Mouse (Mus musculus) limb, embryonic 15.5 days (tissue): ENCODE results near the gene Phf2. TPM values are rescaled to one million over a fixed set of nuclear protein-coding genes. Genes with fewer than 3 reads are reported as not detected.

Source experiments
- ATAC-seq: fragments of 200-750 bp; cut with Nextera tagmentation; 2 replicates; pipeline ENCODE4 v1.8.0; 2017; ENCODE audit warnings: low read depth, moderate TSS enrichment; ENCODE audit not compliant: insufficient number of reproducible peaks, low FRiP score, low TSS enrichment
- H3K27ac ChIP-seq: fragments of 300-500 bp; sonication (generic); 2 replicates; pipeline ENCODE4 v1.5.1; 2015; ENCODE audit warnings: moderate library complexity, mild to moderate bottlenecking, inconsistent platforms
- H3K27me3 ChIP-seq: fragments of 300-500 bp; sonication (generic); 2 replicates; pipeline ENCODE4 v1.6.1; 2015; ENCODE audit warnings: inconsistent platforms
- H3K36me3 ChIP-seq: fragments of 300-500 bp; sonication (generic); 2 replicates; pipeline ENCODE4 v1.6.1; 2015; ENCODE audit warnings: inconsistent platforms
- H3K4me1 ChIP-seq: fragments of 300-500 bp; sonication (generic); 2 replicates; pipeline ENCODE4 v1.6.1; 2015; ENCODE audit warnings: inconsistent platforms
- H3K4me2 ChIP-seq: fragments of 300-500 bp; sonication (generic); 2 replicates; pipeline ENCODE4 v1.6.1; 2015; ENCODE audit warnings: mild to moderate bottlenecking, inconsistent platforms
- H3K4me3 ChIP-seq: fragments of 300-500 bp; sonication (generic); 2 replicates; pipeline ENCODE4 v1.5.1; 2015; ENCODE audit warnings: mild to moderate bottlenecking, inconsistent platforms
- H3K9ac ChIP-seq: fragments of 300-500 bp; sonication (generic); 2 replicates; pipeline ENCODE4 v1.6.1; 2015; ENCODE audit warnings: inconsistent platforms
- H3K9me3 ChIP-seq: fragments of 300-500 bp; sonication (generic); 2 replicates; pipeline ENCODE4 v1.6.1; 2016; ENCODE audit warnings: inconsistent platforms
- WGBS: fragments of 180-500 bp; shearing (Covaris S2); methylation state at CpG from one replicate; pipeline ENCODE4 v1.1.7; 2015; 5-methylcytosine and 5-hydroxymethylcytosine counted together
- polyA plus RNA-seq: library from polyadenylated mRNA; unstranded; fragments of >200 nt; fragmentation: Nextera tagmentation; extraction: Ambion mirVana; gene quantifications from 2 replicates; pipeline ENCODE4 v1.2.1, GENCODE M21; 2015

Phf2 gene
- polyA plus RNA-seq, 1 experiment from 2014 or later: 8.5 TPM

- Histone ChIP-seq H3K27me3 (peaks cover 4% of the 10 kb centered on the region; the same call in 1 of the 2 replicates), H3K4me1 (peaks cover 10% of the 10 kb centered on the region; the same call in 1 of the 2 replicates), H3K9me3 (no peaks in the 10 kb centered on the region), H3K36me3 (no peaks in the 10 kb centered on the region), H3K9ac (no peak overlapping the region), H3K27ac (no peak overlapping the region), H3K4me2 (no peak overlapping the region), H3K4me3 (no peak overlapping the region)
- ATAC-seq: no peak
- 49% methylated on average over 11 of the region's 11 CpGs for WGBS
Observed at GRCm38 (mm10) chr13:48763701-48764245, 107.1 kb downstream of the Phf2 start.

- no peaks in the 10 kb centered on the region for H3K9me3 ChIP-seq
- no peaks in the 10 kb centered on the region for H3K27me3 ChIP-seq
- no peak overlapping the region for H3K9ac ChIP-seq
- H3K4me2 ChIP-seq: no peak overlapping the region
- H3K36me3 ChIP-seq: no peaks in the 10 kb centered on the region
- ATAC-seq: peak; percentile 33; the same call in 1 of the 2 replicates
- no peak overlapping the region for H3K4me3 ChIP-seq
- H3K27ac ChIP-seq: peak overlapping the region; percentile 43; the same call in 1 of the 2 replicates
- peaks cover 10% of the 10 kb centered on the region; the same call in 1 of the 2 replicates for H3K4me1 ChIP-seq
- 37% methylated on average over 8 of the region's 8 CpGs for WGBS
Observed at GRCm38 (mm10) chr13:48760855-48761436, 110.0 kb downstream of the Phf2 start.

GRCm38 (mm10) chr13:48756769-48757168 is 114.2 kb downstream of the Phf2 start:
- H3K9ac ChIP-seq: no peak overlapping the region
- H3K27me3 ChIP-seq: no peaks in the 10 kb centered on the region
- no peak overlapping the region for H3K4me2 ChIP-seq
- H3K4me1 ChIP-seq: peaks cover 10% of the 10 kb centered on the region; the same call in 1 of the 2 replicates
- no peak overlapping the region for H3K4me3 ChIP-seq
- WGBS: 55% methylated on average over 15 of the region's 15 CpGs
- no peak for ATAC-seq
- no peaks in the 10 kb centered on the region for H3K36me3 ChIP-seq
- H3K27ac ChIP-seq: no peak overlapping the region
- H3K9me3 ChIP-seq: no peaks in the 10 kb centered on the region

Other genes starting within 250 kb of the Phf2 start
- 12.5 and 14.5 TPM in 2 replicates for gene Ptpdc1, start 245.5 kb downstream of the Phf2 start, polyA plus RNA-seq
- 3.9 and 4.3 TPM in 2 replicates for gene Barx1, start 208.1 kb downstream of the Phf2 start, polyA plus RNA-seq
- gene Fam120a, start 96.9 kb upstream of the Phf2 start, polyA plus RNA-seq: 23.9 and 24.6 TPM in 2 replicates